Mouse (Mus musculus) mouse embryonic stem cell (cell line): ENCODE measurements around the gene Lca5l.

ENCODE experiments used
- in situ Hi-C, 2 experiments: fragments of 300-500 bp; cut with MboI; formaldehyde crosslinking; loops; 1 replicate in 1 of 2; 3 replicates in 1 of 2; pipeline ENCODE4 v1.14.3; 2019 to 2020; ENCODE audit warnings: low sequenced_read_pairs in 2 of 2, low pct_unique_long_range_greater_than_20kb in 1 of 2, mixed read lengths in 1 of 2; ENCODE audit not compliant: unreplicated experiment in 1 of 2

Gene Lca5l

GRCm38 (mm10) chr16:96191531-96192506, at the start of gene Lca5l:
Lca5l (minus strand) TSS chr16:96192271.
- in situ Hi-C loops, result no loop called here

GRCm38 (mm10) chr16:96235366-96235970, 43.4 kb upstream of the Lca5l start, which contains the start of gene B3galt5:
B3galt5 (plus strand) TSS chr16:96235801.
- in situ Hi-C loops, result no loop called here

- in situ Hi-C loops, result no loop called here
Observed at GRCm38 (mm10) chr16:96233996-96234395, 41.9 kb upstream of the Lca5l start.

- in situ Hi-C loops, result no loop called here
Observed at GRCm38 (mm10) chr16:96231974-96232373, 39.9 kb upstream of the Lca5l start.

- in situ Hi-C loops, result no loop called here
Observed at GRCm38 (mm10) chr16:96231251-96231650, 39.2 kb upstream of the Lca5l start.

GRCm38 (mm10) chr16:96230411-96230810, 38.3 kb upstream of the Lca5l start:
- in situ Hi-C loops, result no loop called here

- in situ Hi-C loops, result loop anchor here (5.0 kb wide), 2 partner anchors 113 to 118 kb away; no protein-coding TSS in a partner anchor
Observed at GRCm38 (mm10) chr16:96229044-96229555, 37.0 kb upstream of the Lca5l start.

GRCm38 (mm10) chr16:96228438-96228837, 36.4 kb upstream of the Lca5l start:
- in situ Hi-C loops, result loop anchor here (5.0 kb wide), 2 partner anchors 114 to 119 kb away; no protein-coding TSS in a partner anchor

GRCm38 (mm10) chr16:96222452-96222851, 30.4 kb upstream of the Lca5l start:
- in situ Hi-C loops, result no loop called here

- in situ Hi-C loops, result no loop called here
Observed at GRCm38 (mm10) chr16:96221959-96222358, 29.9 kb upstream of the Lca5l start.

GRCm38 (mm10) chr16:96221491-96221890, 29.4 kb upstream of the Lca5l start:
- in situ Hi-C loops, result no loop called here

- in situ Hi-C loops, result no loop called here
Observed at GRCm38 (mm10) chr16:96213027-96213426, 21.0 kb upstream of the Lca5l start.

- in situ Hi-C loops, result no loop called here
Observed at GRCm38 (mm10) chr16:96210856-96211255, 18.8 kb upstream of the Lca5l start.

GRCm38 (mm10) chr16:96209789-96210188, 17.7 kb upstream of the Lca5l start:
- in situ Hi-C loops, result no loop called here

GRCm38 (mm10) chr16:96201485-96202232, 9.6 kb upstream of the Lca5l start:
- in situ Hi-C loops, result no loop called here

GRCm38 (mm10) chr16:96200702-96201028, 8.6 kb upstream of the Lca5l start:
- in situ Hi-C loops, result no loop called here

GRCm38 (mm10) chr16:96199913-96200701, 8.0 kb upstream of the Lca5l start, which contains the start of gene Sh3bgr:
Sh3bgr (plus strand) TSS chr16:96200450.
- in situ Hi-C loops, result no loop called here

GRCm38 (mm10) chr16:96187619-96188018, 4.5 kb downstream of the Lca5l start:
- in situ Hi-C loops, result no loop called here
